Mouse (Mus musculus) testis, adult 2 months (tissue): Measurements from ENCODE around the gene 0610009B22Rik.

Source experiments
- CTCF ChIP-seq: fragments of 200-500 bp; IDR thresholded peaks from 2 replicates; pipeline ENCODE4 v1.5.1; 2012; ENCODE audit warnings: low read depth, mild to moderate bottlenecking, inconsistent platforms, low read length, moderate library complexity; ENCODE audit not compliant: control insufficient read depth, insufficient read depth, insufficient replicate concordance
- POLR2A ChIP-seq: fragments of 200-500 bp; IDR thresholded peaks from 2 replicates; pipeline ENCODE4 v1.6.1; 2012; ENCODE audit warnings: low read depth, mild to moderate bottlenecking, inconsistent platforms, low read length, moderate library complexity; ENCODE audit not compliant: control insufficient read depth

- TF ChIP-seq POLR2A (no peak), CTCF (no peak)
These were observed 44.2 kb upstream of the 0610009B22Rik start for GRCm38 (mm10) chr11:51732883-51733282.
